Mouse (Mus musculus) brain, embryonic 18.5 days (tissue): Measurements from ENCODE around the gene Med17.

ENCODE experiments used
- DNase-seq: peaks from one replicate; pipeline ENCODE4 v3.0.0-alpha.2; 2012; ENCODE audit warnings: low read depth, low spot score

Med17 gene

GRCm38 (mm10) chr9:15237516-15238296 lies 42.0 kb downstream of the Med17 start:
- DNase-seq = no peak

GRCm38 (mm10) chr9:15235986-15236385 lies 43.7 kb downstream of the Med17 start:
- no peak for DNase-seq

GRCm38 (mm10) chr9:15233604-15234003 lies 46.1 kb downstream of the Med17 start:
- no peak for DNase-seq

GRCm38 (mm10) chr9:15232445-15232844 lies 47.3 kb downstream of the Med17 start:
- no peak for DNase-seq

GRCm38 (mm10) chr9:15224912-15225311 lies 54.8 kb downstream of the Med17 start:
- no peak for DNase-seq

- DNase-seq = no peak
Observed at GRCm38 (mm10) chr9:15213695-15214094, 66.0 kb downstream of the Med17 start.

GRCm38 (mm10) chr9:15211876-15212275 lies 67.9 kb downstream of the Med17 start:
- DNase-seq = no peak
